Mouse (Mus musculus): ENCODE measurements around the gene Mex3a.

- TF ChIP-seq POLR2A (IDR thresholded peaks at IDR 0.05; ENCODE audit: insufficient read depth, low read depth, low read length) (no peak), CTCF (IDR thresholded peaks at IDR 0.05; ENCODE audit: insufficient read depth, low read depth, low read length) (no peak)
Observed at GRCm38 (mm10) chr3:88493706-88494582, 38.3 kb upstream of the Mex3a start.

Data from olfactory bulb, adult 2 months (tissue).